Mouse (Mus musculus): ENCODE results near the gene Dock3. TPM values are rescaled to one million over a fixed set of nuclear protein-coding genes. Genes with fewer than 3 reads are reported as not detected.
A peak's percentile ranks its signal among the peaks of the same experiment; 100 is the strongest.

Gene Dock3
- total RNA-seq, 2 experiments from 2014 or later, result 209 to 235 TPM

- intact Hi-C loops (cut with DNase I), result no loop called here
These were observed 338.4 kb downstream of the Dock3 start for GRCm38 (mm10) chr9:106893327-106893726.

GRCm38 (mm10) chr9:106892552-106892875 is 339.2 kb downstream of the Dock3 start:
- intact Hi-C loops (cut with DNase I), result no loop called here
- DNase-seq (ENCODE audit: low spot score in 2 of 2), result no peak

More at GRCm38 (mm10) chr9:106893327-106893726, 338.4 kb downstream of the Dock3 start:
- no peak for DNase-seq (ENCODE audit: low spot score in 2 of 2)

- intact Hi-C loops (cut with DNase I), result no loop called here
These were observed 339.7 kb downstream of the Dock3 start, which contains the start of gene Manf for GRCm38 (mm10) chr9:106891829-106892551. TSS of gene Manf (minus strand) at chr9:106891979.

GRCm38 (mm10) chr9:106891341-106891741 is 340.4 kb downstream of the Dock3 start:
- no peak for DNase-seq (ENCODE audit: low spot score in 2 of 2)
- intact Hi-C loops (cut with DNase I), result no loop called here

More at GRCm38 (mm10) chr9:106891829-106892551, 339.7 kb downstream of the Dock3 start, which contains the start of gene Manf:
- peak; percentile 98 to 99 for DNase-seq (ENCODE audit: low spot score in 2 of 2)

GRCm38 (mm10) chr9:106890496-106891240 is 341.0 kb downstream of the Dock3 start:
- intact Hi-C loops (cut with DNase I), result no loop called here
- no peak for DNase-seq (ENCODE audit: low spot score in 2 of 2)

GRCm38 (mm10) chr9:106889321-106889720 is 342.4 kb downstream of the Dock3 start:
- no peak for DNase-seq (ENCODE audit: low spot score in 2 of 2)
- intact Hi-C loops (cut with DNase I), result loop anchor here (5.0 kb wide), 2 partner anchors 207 to 403 kb away; no protein-coding TSS in a partner anchor

GRCm38 (mm10) chr9:106888346-106888745 is 343.4 kb downstream of the Dock3 start:
- intact Hi-C loops (cut with DNase I), result loop anchor here (5.0 kb wide), 2 partner anchors 206 to 404 kb away; no protein-coding TSS in a partner anchor
- no peak for DNase-seq (ENCODE audit: low spot score in 2 of 2)

- intact Hi-C loops (cut with DNase I), result loop anchor here (5.0 kb wide), 2 partner anchors 205 to 405 kb away; no protein-coding TSS in a partner anchor
- peak; percentile 98 for DNase-seq (ENCODE audit: low spot score in 2 of 2)
These were observed 344.6 kb downstream of the Dock3 start, which contains the start of gene Rbm15b for GRCm38 (mm10) chr9:106886828-106887702. TSS of gene Rbm15b (minus strand) at chr9:106887428.

GRCm38 (mm10) chr9:106885901-106886731 is 345.6 kb downstream of the Dock3 start:
- intact Hi-C loops (cut with DNase I), result loop anchor here (5.0 kb wide), 2 partner anchors 204 to 406 kb away; no protein-coding TSS in a partner anchor

GRCm38 (mm10) chr9:106884996-106885900 is 346.5 kb downstream of the Dock3 start:
- peak in 1 of 2 experiments; percentile 40 for DNase-seq (ENCODE audit: low spot score in 2 of 2)
- intact Hi-C loops (cut with DNase I), result loop anchor here (5.0 kb wide), 2 partner anchors 203 to 407 kb away; no protein-coding TSS in a partner anchor

More at GRCm38 (mm10) chr9:106885901-106886731, 345.6 kb downstream of the Dock3 start:
- DNase-seq (ENCODE audit: low spot score in 2 of 2), result peak; percentile 62 to 65

GRCm38 (mm10) chr9:106884306-106884705 is 347.4 kb downstream of the Dock3 start:
- peak in 1 of 2 experiments; percentile 18 for DNase-seq (ENCODE audit: low spot score in 2 of 2)
- intact Hi-C loops (cut with DNase I), result no loop called here

- intact Hi-C loops (cut with DNase I), result no loop called here
These were observed 348.6 kb downstream of the Dock3 start for GRCm38 (mm10) chr9:106883085-106883484.

GRCm38 (mm10) chr9:106882176-106882575 is 349.5 kb downstream of the Dock3 start:
- intact Hi-C loops (cut with DNase I), result no loop called here
- DNase-seq (ENCODE audit: low spot score in 2 of 2), result no peak

More at GRCm38 (mm10) chr9:106883085-106883484, 348.6 kb downstream of the Dock3 start:
- peak in 1 of 2 experiments; percentile 4 for DNase-seq (ENCODE audit: low spot score in 2 of 2)

- intact Hi-C loops (cut with DNase I), result no loop called here
These were observed 350.5 kb downstream of the Dock3 start for GRCm38 (mm10) chr9:106881071-106881755.

GRCm38 (mm10) chr9:106879471-106879870 is 352.2 kb downstream of the Dock3 start:
- DNase-seq (ENCODE audit: low spot score in 2 of 2), result no peak
- intact Hi-C loops (cut with DNase I), result no loop called here

More at GRCm38 (mm10) chr9:106881071-106881755, 350.5 kb downstream of the Dock3 start:
- DNase-seq (ENCODE audit: low spot score in 2 of 2), result peak in 1 of 2 experiments; percentile 4

GRCm38 (mm10) chr9:106876666-106877065 is 355.0 kb downstream of the Dock3 start:
- intact Hi-C loops (cut with DNase I), result no loop called here
- no peak for DNase-seq (ENCODE audit: low spot score in 2 of 2)

GRCm38 (mm10) chr9:106874216-106874615 is 357.5 kb downstream of the Dock3 start:
- no peak for DNase-seq (ENCODE audit: low spot score in 2 of 2)
- intact Hi-C loops (cut with DNase I), result no loop called here
